ENCODE assay signal across 8 mouse cellular contexts in genomic region chr11:22860335-22861227, GRCm38 (mm10). TPM values are rescaled to one million over a fixed set of nuclear protein-coding genes. Genes with fewer than 3 reads are reported as not detected.
A peak's percentile ranks its signal among the peaks of the same experiment; 100 is the strongest.
DNase-seq lines count a peak whose midpoint lies in the region; ATAC-seq and TF ChIP-seq lines count a peak whose summit lies in the region.

TSS of gene B3gnt2 (minus strand) at chr11:22860961.

- peak within 1 kb of the TSS; percentile 36 for H3ac ChIP-seq in myocyte (ENCODE audit: control insufficient read depth, insufficient read length)

- ATAC-seq in kidney, embryonic 15.5 days (replicated peaks; ENCODE audit: low FRiP score), result peak; percentile 16
- no peak for ATAC-seq in hindbrain, postnatal 0 days
- ATAC-seq in liver, embryonic 13.5 days (ENCODE audit: low read depth), result peak; percentile 17

- WGBS in kidney, embryonic 15.5 days, result 4% methylated on average over 41 of the region's 41 CpGs
- WGBS in hindbrain, postnatal 0 days, result 7% methylated on average over 41 of the region's 41 CpGs
- 8% methylated on average over 41 of the region's 41 CpGs for WGBS in liver, embryonic 13.5 days (ENCODE audit: insufficient replicate concordance)

- peak within 1 kb of the TSS; percentile 84 for H3K4me3 ChIP-seq in kidney, embryonic 15.5 days (replicated peaks)
- peak within 1 kb of the TSS; percentile 80 for H3K4me3 ChIP-seq in hindbrain, postnatal 0 days (ENCODE audit: low read length)
- peak within 1 kb of the TSS; percentile 82 for H3K4me3 ChIP-seq in liver, embryonic 13.5 days (replicated peaks)
- H3K4me3 ChIP-seq in myocyte, result peak within 1 kb of the TSS; percentile 66

- no peaks in the 10 kb centered on the region for H3K36me3 ChIP-seq in kidney, embryonic 15.5 days
- no peaks in the 10 kb centered on the region for H3K36me3 ChIP-seq in hindbrain, postnatal 0 days (ENCODE audit: insufficient read depth, low read length)
- no peaks in the 10 kb centered on the region for H3K36me3 ChIP-seq in liver, embryonic 13.5 days
- no peaks in the 10 kb centered on the region for H3K36me3 ChIP-seq in myocyte (ENCODE audit: control insufficient read depth, insufficient read depth)

- no peak for TF ChIP-seq CTCF in hindbrain, postnatal 0 days (IDR thresholded peaks at IDR 0.05; ENCODE audit: low read depth)

- H3K4me1 ChIP-seq in kidney, embryonic 15.5 days, result peaks cover 27% of the 10 kb centered on the region
- peaks cover 12% of the 10 kb centered on the region; the same call in 1 of the 2 replicates for H3K4me1 ChIP-seq in hindbrain, postnatal 0 days (ENCODE audit: insufficient read depth, low read length)
- peaks cover 51% of the 10 kb centered on the region for H3K4me1 ChIP-seq in liver, embryonic 13.5 days (replicated peaks)

- peaks cover 42% of the 10 kb centered on the region for H3K27me3 ChIP-seq in kidney, embryonic 15.5 days
- peaks cover 11% of the 10 kb centered on the region; the same call in 1 of the 2 replicates for H3K27me3 ChIP-seq in hindbrain, postnatal 0 days (ENCODE audit: insufficient read depth, low read length)
- H3K27me3 ChIP-seq in liver, embryonic 13.5 days, result peaks cover 7% of the 10 kb centered on the region
- H3K27me3 ChIP-seq in myocyte (ENCODE audit: control insufficient read depth, insufficient read depth, insufficient read length), result no peaks in the 10 kb centered on the region

- H3K9ac ChIP-seq in kidney, embryonic 15.5 days, result peak within 1 kb of the TSS; percentile 76
- peak within 1 kb of the TSS; percentile 53 for H3K9ac ChIP-seq in hindbrain, postnatal 0 days (replicated peaks; ENCODE audit: low read length)
- peak within 1 kb of the TSS; percentile 86 for H3K9ac ChIP-seq in liver, embryonic 13.5 days

- H3K4me2 ChIP-seq in kidney, embryonic 15.5 days, result peak within 1 kb of the TSS; percentile 87
- H3K4me2 ChIP-seq in hindbrain, postnatal 0 days (ENCODE audit: low read depth, low read length), result peak within 1 kb of the TSS; percentile 98
- peak within 1 kb of the TSS; percentile 97 for H3K4me2 ChIP-seq in liver, embryonic 13.5 days
- H3K4me2 ChIP-seq in myocyte (ENCODE audit: low read depth), result peak within 1 kb of the TSS; percentile 99

- no peak for DNase-seq in kidney, adult 18-20 months
- peak; percentile 70 for DNase-seq in adrenal gland, postnatal 14 days
- peak; percentile 24 for DNase-seq in gastrocnemius, adult 18-20 months (ENCODE audit: low spot score)
- DNase-seq in hindbrain, postnatal 0 days (ENCODE audit: low spot score), result no peak
- no peak for DNase-seq in liver, embryonic 13.5 days
- no peak for DNase-seq in MN1 (ENCODE audit: low spot score)

- H3K79me2 ChIP-seq in myocyte (ENCODE audit: control insufficient read depth, insufficient read depth), result peaks cover 37% of the 10 kb centered on the region

- H3K27ac ChIP-seq in kidney, embryonic 15.5 days, result peak within 1 kb of the TSS; percentile 90
- H3K27ac ChIP-seq in hindbrain, postnatal 0 days, result peak within 1 kb of the TSS; percentile 38
- H3K27ac ChIP-seq in liver, embryonic 13.5 days, result peak within 1 kb of the TSS; percentile 81

- H3K9me3 ChIP-seq in kidney, embryonic 15.5 days (replicated peaks), result no peaks in the 10 kb centered on the region
- H3K9me3 ChIP-seq in hindbrain, postnatal 0 days (ENCODE audit: low read length), result no peaks in the 10 kb centered on the region
- H3K9me3 ChIP-seq in liver, embryonic 13.5 days (replicated peaks), result no peaks in the 10 kb centered on the region

- TF ChIP-seq POLR2A in myocyte (IDR thresholded peaks at IDR 0.05; ENCODE audit: insufficient read length, low read depth), result no peak

TF ChIP-seq in myocyte, 11 proteins besides CTCF, POLR2A, EP300 and RAD21:
- TF ChIP-seq REST (IDR thresholded peaks at IDR 0.05; ENCODE audit: insufficient read depth, insufficient read length), result no peak
- TF ChIP-seq MYOD1 (IDR thresholded peaks at IDR 0.05; ENCODE audit: control insufficient read depth in 1 of 3, insufficient read length in 2 of 3, low read depth in 2 of 3), result no peak
- no peak for TF ChIP-seq USF1 (IDR thresholded peaks at IDR 0.05; ENCODE audit: low read depth)
- no peak for TF ChIP-seq CEBPB (IDR thresholded peaks at IDR 0.05; ENCODE audit: insufficient read depth, poor library complexity, severe bottlenecking)
- TF ChIP-seq MYOG (IDR thresholded peaks at IDR 0.05; ENCODE audit: control insufficient read depth in 1 of 3, insufficient read depth in 1 of 3, insufficient read length in 2 of 3, low read depth in 2 of 3), result no peak
- no peak for TF ChIP-seq TCF3 (IDR thresholded peaks at IDR 0.05; ENCODE audit: insufficient read length, low read depth)
- no peak for TF ChIP-seq SRF (IDR thresholded peaks at IDR 0.05; ENCODE audit: control insufficient read depth, insufficient read length, low read depth)
- no peak for TF ChIP-seq MAX (IDR thresholded peaks at IDR 0.05; ENCODE audit: low read depth)
- no peak for TF ChIP-seq TCF12 (IDR thresholded peaks at IDR 0.05; ENCODE audit: insufficient read depth, poor library complexity, severe bottlenecking)
- no peak for TF ChIP-seq POLR2AphosphoS2 (IDR thresholded peaks at IDR 0.05; ENCODE audit: insufficient read length, low read depth)
- no peak for TF ChIP-seq E2F4 (IDR thresholded peaks at IDR 0.05; ENCODE audit: insufficient read depth)

RNA-seq across cellular contexts. Expression of gene B3gnt2, which starts in this region (rescaled TPM):
- 9.3 and 10.6 TPM in 2 replicates for polyA plus RNA-seq in kidney, embryonic 15.5 days (2015; fragmentation: Nextera tagmentation; extraction: Ambion mirVana)
- total RNA-seq in adrenal gland, postnatal 14 days (2021), result 43.9 and 46.6 TPM in 2 replicates
- 1 to 10 TPM; 1.0 to 2.2 TPM for total RNA-seq in gastrocnemius, adult 18-20 months (2021)
- 4.8 and 9.2 TPM in 2 replicates for total RNA-seq in hindbrain, postnatal 0 days (2014; rRNA removed)
- 2.9 and 4.5 TPM in 2 replicates for polyA plus RNA-seq in hindbrain, postnatal 0 days (2015; fragmentation: Nextera tagmentation; extraction: Ambion mirVana)
- polyA plus RNA-seq in liver, embryonic 13.5 days (2015; fragmentation: Nextera tagmentation; extraction: Ambion mirVana), result 4.8 TPM in 2 replicates
- polyA plus RNA-seq in myocyte (2012; fragmentation: generic; extraction: Trizol), result 13.1 TPM

Comparison
In these comparisons a context has a peak if more than half of its experiments do, and no peak if none do; other contexts are left out.
1. H3K27ac ChIP-seq: peak in every context shown above with its lines; median percentile 90 in kidney, embryonic 15.5 days; 81 in liver, embryonic 13.5 days; 38 in hindbrain, postnatal 0 days.
2. DNase-seq: peak in adrenal gland, postnatal 14 days (single experiment) and gastrocnemius, adult 18-20 months (single experiment); none in kidney, adult 18-20 months (single experiment), hindbrain, postnatal 0 days (single experiment), liver, embryonic 13.5 days (single experiment) and MN1 (single experiment).
3. Peak in every context shown above with its lines, with median percentiles within 50 percentile points of each other: H3K4me2 ChIP-seq, H3K4me3 ChIP-seq and H3K9ac ChIP-seq.